Comparison of ENCODE assay signal across 9 mouse cellular contexts in the genomic region with DNA sequence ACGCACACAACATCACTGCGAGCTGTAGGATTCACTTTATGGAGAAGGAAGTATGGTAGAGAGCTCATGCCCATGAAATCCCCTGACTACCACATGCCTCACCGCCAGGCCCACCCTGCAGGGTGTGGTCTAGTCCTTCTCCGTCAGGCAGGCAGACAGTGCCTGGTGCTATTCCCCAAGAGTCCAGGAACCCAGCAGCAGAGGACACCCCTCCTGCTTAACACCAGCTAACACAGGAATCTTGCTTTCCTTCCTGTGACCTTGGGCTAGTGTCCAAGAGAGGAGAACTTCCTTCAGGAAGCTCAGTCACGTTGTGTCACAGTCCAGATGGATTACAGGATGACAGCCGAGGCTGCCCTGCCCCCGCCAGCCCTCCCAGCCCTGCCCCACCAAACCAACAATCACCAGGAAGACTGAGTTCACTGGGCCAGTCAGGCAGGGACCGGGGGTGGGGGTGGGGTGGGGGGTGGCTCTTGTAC. TPM values are rescaled to one million over a fixed set of nuclear protein-coding genes. Genes with fewer than 3 reads are reported as not detected.
A peak's percentile ranks its signal among the peaks of the same experiment; 100 is the strongest.
DNase-seq lines count a peak whose midpoint lies in the region; ATAC-seq and TF ChIP-seq lines count a peak whose summit lies in the region.
"Had no signal": no experiment of that assay in that cellular context is flagged by ENCODE, and none has a peak within 500 bp of the region (broad histone marks: within the 10 kb centered on the region; RNA-seq: fewer than 3 reads in every experiment).

No protein-coding gene starts in this region.

- H3K36me3 ChIP-seq in kidney, adult 2 months (ENCODE audit: control insufficient read depth, insufficient read depth, low read length) = no peaks in the 10 kb centered on the region
- no peaks in the 10 kb centered on the region for H3K36me3 ChIP-seq in forebrain, embryonic 15.5 days

- H3K4me2 ChIP-seq in forebrain, embryonic 15.5 days (replicated peaks) = no peak overlapping the region

- no peak overlapping the region for H3K4me3 ChIP-seq in kidney, adult 2 months (ENCODE audit: insufficient read depth, low read depth, low read length)
- no peak overlapping the region for H3K4me3 ChIP-seq in lung, adult 2 months (replicated peaks; ENCODE audit: extremely low read depth, low read depth, low read length)
- H3K4me3 ChIP-seq in forebrain, embryonic 15.5 days = no peak overlapping the region

- no peaks in the 10 kb centered on the region for H3K9me3 ChIP-seq in forebrain, embryonic 15.5 days

- CTCF ChIA-PET in Patski (lab: Charles Lee) = interaction anchor here (0.7 kb wide), 1 partner anchor 9 kb away, joined by 3 read pairs; no protein-coding TSS in a partner anchor

- TF ChIP-seq POLR2A in kidney, adult 2 months (IDR thresholded peaks at IDR 0.05; ENCODE audit: low read depth, low read length) = no peak
- no peak for TF ChIP-seq POLR2A in lung, adult 2 months (IDR thresholded peaks at IDR 0.05; ENCODE audit: borderline replicate concordance, extremely low read depth, low read depth, low read length)

- peak; percentile 88 for ATAC-seq in Patski
- ATAC-seq in forebrain, embryonic 15.5 days (replicated peaks) = no peak

- peak overlapping the region; percentile 66 for H3K27ac ChIP-seq in kidney, adult 2 months (ENCODE audit: insufficient read depth, low read depth, low read length)
- H3K27ac ChIP-seq in forebrain, embryonic 15.5 days (replicated peaks) = no peak overlapping the region

- POLR2A ChIA-PET in Patski (lab: Charles Lee) = interaction anchor here (0.8 kb wide), 1 partner anchor 9 kb away, joined by 3 read pairs; no protein-coding TSS in a partner anchor

- in situ Hi-C loops in Patski (cut with MboI; ENCODE audit: low pct_unique_long_range_greater_than_20kb) = no loop called here

- peaks cover 9% of the 10 kb centered on the region; the same call in 1 of the 2 replicates for H3K4me1 ChIP-seq in kidney, adult 2 months (ENCODE audit: control insufficient read depth, insufficient read depth, low read length)
- peaks cover 2% of the 10 kb centered on the region for H3K4me1 ChIP-seq in lung, adult 2 months (ENCODE audit: control insufficient read depth, insufficient read depth, low read length)
- no peaks in the 10 kb centered on the region for H3K4me1 ChIP-seq in forebrain, embryonic 15.5 days

- no peak overlapping the region for H3K9ac ChIP-seq in forebrain, embryonic 15.5 days (replicated peaks)

- TF ChIP-seq CTCF in Patski (IDR thresholded peaks at IDR 0.05) = no peak
- TF ChIP-seq CTCF in kidney, adult 2 months (conservative IDR thresholded peaks at IDR 0.05; ENCODE audit: insufficient read depth, insufficient read length, low read depth, low read length) = no peak
- TF ChIP-seq CTCF in lung, adult 2 months (IDR thresholded peaks at IDR 0.05; ENCODE audit: insufficient read depth, low read length) = no peak

- 28% methylated on average over 8 of the region's 8 CpGs for WGBS in kidney, adult 2 months
- 13% methylated on average over 8 of the region's 8 CpGs for WGBS in lung, adult 2 months
- 72% methylated on average over 8 of the region's 8 CpGs for WGBS in forebrain, embryonic 15.5 days

- no peaks in the 10 kb centered on the region for H3K27me3 ChIP-seq in Patski
- H3K27me3 ChIP-seq in kidney, adult 2 months (replicated peaks; ENCODE audit: control insufficient read depth, insufficient read depth, low read length) = no peaks in the 10 kb centered on the region
- no peaks in the 10 kb centered on the region for H3K27me3 ChIP-seq in forebrain, embryonic 15.5 days

- DNase-seq in Patski (ENCODE audit: low read depth, low spot score) = no peak
- peak; percentile 11 for DNase-seq in forelimb bud, embryonic 11.5 days (ENCODE audit: low read depth, low spot score)
- peak; percentile 92 for DNase-seq in kidney, adult 2 months
- peak; percentile 51 for DNase-seq in lung, adult 2 months
- no peak for DNase-seq in urinary bladder, postnatal 36 days (ENCODE audit: low spot score in 2 of 2)
- DNase-seq in testis, postnatal 14 days (ENCODE audit: low spot score) = no peak
- DNase-seq in spleen, adult 18-20 months = no peak
- DNase-seq: layer of hippocampus, adult 9-11 months had no signal

RNA-seq across cellular contexts. Expression of a gene that starts 9.2 kb away (rescaled TPM):
- 103 TPM for polyA plus RNA-seq in Patski (2021)
- 164 and 208 TPM in 2 replicates for polyA plus RNA-seq in kidney, adult 2 months (2012; rRNA removed)
- 305 and 359 TPM in 2 replicates for polyA plus RNA-seq in lung, adult 2 months (2012; rRNA removed)
- 33.9 and 35.5 TPM in 2 replicates for polyA plus RNA-seq in forebrain, embryonic 15.5 days (2015; fragmentation: Nextera tagmentation; extraction: Ambion mirVana)

RNA-seq across cellular contexts. Expression of a gene that starts 19.9 kb away (rescaled TPM):
- polyA plus RNA-seq in Patski (2021) = not detected
- 0.13 and 0.15 TPM in 2 replicates for polyA plus RNA-seq in kidney, adult 2 months (2012; rRNA removed)
- not detected in 2 replicates for polyA plus RNA-seq in lung, adult 2 months (2012; rRNA removed)
- polyA plus RNA-seq in forebrain, embryonic 15.5 days (2015; fragmentation: Nextera tagmentation; extraction: Ambion mirVana) = 1.6 and 2.2 TPM in 2 replicates

RNA-seq across cellular contexts. Expression of a gene that starts 30.1 kb away (rescaled TPM):
- polyA plus RNA-seq in Patski (2021) = 8.5 TPM
- 42.9 and 50.5 TPM in 2 replicates for polyA plus RNA-seq in kidney, adult 2 months (2012; rRNA removed)
- polyA plus RNA-seq in lung, adult 2 months (2012; rRNA removed) = 34.9 and 46.7 TPM in 2 replicates
- polyA plus RNA-seq in forebrain, embryonic 15.5 days (2015; fragmentation: Nextera tagmentation; extraction: Ambion mirVana) = 1.7 and 2.0 TPM in 2 replicates

RNA-seq across cellular contexts. Expression of a gene that starts 55.6 kb away (rescaled TPM):
- 57.5 TPM for polyA plus RNA-seq in Patski (2021)
- 48.5 and 56.2 TPM in 2 replicates for polyA plus RNA-seq in kidney, adult 2 months (2012; rRNA removed)
- 31.7 and 43.6 TPM in 2 replicates for polyA plus RNA-seq in lung, adult 2 months (2012; rRNA removed)
- polyA plus RNA-seq in forebrain, embryonic 15.5 days (2015; fragmentation: Nextera tagmentation; extraction: Ambion mirVana) = 0.51 and 1.1 TPM in 2 replicates

Comparison
In these comparisons a context has a peak if more than half of its experiments do, and no peak if none do; other contexts are left out.
1. DNase-seq: peak in forelimb bud, embryonic 11.5 days (single experiment), kidney, adult 2 months (single experiment) and lung, adult 2 months (single experiment); none in Patski (single experiment), urinary bladder, postnatal 36 days (0 of 2), testis, postnatal 14 days (single experiment) and spleen, adult 18-20 months (0 of 2).